Mouse (Mus musculus) ovary, postnatal 36 days (tissue): ENCODE measurements at regions not wholly inside any gene's neighbourhood (a gene's known extent, or its start where the extent isn't known, plus 50 kb on each side); places are given as distances from the start of the nearest gene placed in this dataset.

Source experiments
- DNase-seq: peaks from one replicate; pipeline ENCODE4 v3.0.0; 2022; ENCODE audit warnings: low spot score, mixed read lengths

GRCm38 (mm10) chr17:4673271-4673670, 320.9 kb upstream of the Arid1b start:
- no peak for DNase-seq

- DNase-seq, result no peak
Measured at GRCm38 (mm10) chr17:4706421-4706820, 287.7 kb upstream of the Arid1b start.

GRCm38 (mm10) chr17:4721061-4721460, 273.1 kb upstream of the Arid1b start:
- no peak for DNase-seq

GRCm38 (mm10) chr17:4724031-4724430, 270.1 kb upstream of the Arid1b start:
- DNase-seq, result no peak

- DNase-seq, result no peak
Measured at GRCm38 (mm10) chr17:4726331-4726741, 267.8 kb upstream of the Arid1b start.

GRCm38 (mm10) chr17:4734412-4734881, 259.7 kb upstream of the Arid1b start:
- no peak for DNase-seq

- DNase-seq, result no peak
Measured at GRCm38 (mm10) chr17:4735185-4735584, 258.9 kb upstream of the Arid1b start.

GRCm38 (mm10) chr17:4736689-4737088, 257.4 kb upstream of the Arid1b start:
- DNase-seq, result no peak

GRCm38 (mm10) chr17:4738717-4739485, 255.2 kb upstream of the Arid1b start:
- no peak for DNase-seq

- no peak for DNase-seq
Measured at GRCm38 (mm10) chr17:4740784-4741183, 253.3 kb upstream of the Arid1b start.

GRCm38 (mm10) chr17:4742314-4742713, 251.8 kb upstream of the Arid1b start:
- no peak for DNase-seq

- no peak for DNase-seq
Measured at GRCm38 (mm10) chr17:4762956-4763355, 231.2 kb upstream of the Arid1b start.

- DNase-seq, result no peak
Measured at GRCm38 (mm10) chr17:4765723-4766122, 228.4 kb upstream of the Arid1b start.

- DNase-seq, result peak; percentile 19
Measured at GRCm38 (mm10) chr17:4767947-4768522, 226.1 kb upstream of the Arid1b start.

- DNase-seq, result no peak
Measured at GRCm38 (mm10) chr17:4769284-4769683, 224.8 kb upstream of the Arid1b start.

GRCm38 (mm10) chr17:4770052-4770451, 224.1 kb upstream of the Arid1b start:
- no peak for DNase-seq

GRCm38 (mm10) chr17:4778161-4778560, 216.0 kb upstream of the Arid1b start:
- DNase-seq, result peak; percentile 75

- DNase-seq, result no peak
Measured at GRCm38 (mm10) chr17:4779017-4779416, 215.1 kb upstream of the Arid1b start.

GRCm38 (mm10) chr17:4781586-4781985, 212.5 kb upstream of the Arid1b start:
- no peak for DNase-seq

- no peak for DNase-seq
Measured at GRCm38 (mm10) chr17:4784296-4784695, 209.8 kb upstream of the Arid1b start.

GRCm38 (mm10) chr17:4785281-4785839, 208.8 kb upstream of the Arid1b start:
- DNase-seq, result no peak

GRCm38 (mm10) chr17:4786524-4786923, 207.6 kb upstream of the Arid1b start:
- DNase-seq, result no peak

- DNase-seq, result no peak
Measured at GRCm38 (mm10) chr17:4791873-4792272, 202.3 kb upstream of the Arid1b start.
